Mouse (Mus musculus): Measurements from ENCODE around the gene Fgd3. TPM values are rescaled to one million over a fixed set of nuclear protein-coding genes. Genes with fewer than 3 reads are reported as not detected.

The Fgd3 gene
- total RNA-seq, 2 experiments from 2014 or later, result 0.93 to 1.3 TPM

- no peak for DNase-seq
- intact Hi-C loops (cut with DNase I; ENCODE audit: low total_unique reads), result no loop called here
These were observed 95.8 kb downstream of the Fgd3 start for GRCm38 (mm10) chr13:49224314-49224713.

GRCm38 (mm10) chr13:49220912-49221311 lies 99.2 kb downstream of the Fgd3 start:
- no peak for DNase-seq
- intact Hi-C loops (cut with DNase I; ENCODE audit: low total_unique reads), result no loop called here

GRCm38 (mm10) chr13:49219367-49219766 lies 100.7 kb downstream of the Fgd3 start:
- intact Hi-C loops (cut with DNase I; ENCODE audit: low total_unique reads), result no loop called here
- no peak for DNase-seq

- no peak for DNase-seq
- intact Hi-C loops (cut with DNase I; ENCODE audit: low total_unique reads), result no loop called here
These were observed 101.5 kb downstream of the Fgd3 start for GRCm38 (mm10) chr13:49218651-49219050.

- no peak for DNase-seq
These were observed 103.1 kb downstream of the Fgd3 start for GRCm38 (mm10) chr13:49216808-49217561.

GRCm38 (mm10) chr13:49216220-49216552 lies 103.9 kb downstream of the Fgd3 start:
- intact Hi-C loops (cut with DNase I; ENCODE audit: low total_unique reads), result no loop called here
- DNase-seq, result no peak

More at GRCm38 (mm10) chr13:49216808-49217561, 103.1 kb downstream of the Fgd3 start:
- intact Hi-C loops (cut with DNase I; ENCODE audit: low total_unique reads), result no loop called here

- DNase-seq, result peak; percentile 97
- intact Hi-C loops (cut with DNase I; ENCODE audit: low total_unique reads), result no loop called here
These were observed 104.4 kb downstream of the Fgd3 start, which contains the start of gene Card19 for GRCm38 (mm10) chr13:49215504-49216219. Gene Card19 (minus strand): TSS chr13:49216037.

- intact Hi-C loops (cut with DNase I; ENCODE audit: low total_unique reads), result no loop called here
- DNase-seq, result no peak
These were observed 105.0 kb downstream of the Fgd3 start for GRCm38 (mm10) chr13:49215128-49215503.

- no peak for DNase-seq
- intact Hi-C loops (cut with DNase I; ENCODE audit: low total_unique reads), result no loop called here
These were observed 105.7 kb downstream of the Fgd3 start for GRCm38 (mm10) chr13:49214454-49214853.

- intact Hi-C loops (cut with DNase I; ENCODE audit: low total_unique reads), result no loop called here
- peak; percentile 41 for DNase-seq
These were observed 106.6 kb downstream of the Fgd3 start for GRCm38 (mm10) chr13:49213531-49213932.

GRCm38 (mm10) chr13:49212711-49213500 lies 107.2 kb downstream of the Fgd3 start:
- intact Hi-C loops (cut with DNase I; ENCODE audit: low total_unique reads), result no loop called here

More at GRCm38 (mm10) chr13:49212711-49213500, 107.2 kb downstream of the Fgd3 start:
- no peak for DNase-seq

Other genes starting within 250 kb of the Fgd3 start
- 10 to 100 TPM; 41.7 to 45.1 TPM for gene Wnk2, start 172.3 kb downstream of the Fgd3 start, total RNA-seq (2021)
- gene Ninj1, start 132.8 kb downstream of the Fgd3 start, total RNA-seq (2021), result 10 to 100 TPM; 12.4 to 16.8 TPM
- gene Card19, start 104.3 kb downstream of the Fgd3 start, total RNA-seq (2021), result 10 to 100 TPM; 48.0 to 48.7 TPM
- under 1 TPM; 0.16 to 0.51 TPM for gene Susd3, start 71.6 kb downstream of the Fgd3 start, total RNA-seq (2021)
- gene Bicd2, start 21.3 kb upstream of the Fgd3 start, total RNA-seq (2021), result 10 to 100 TPM; 20.5 to 21.2 TPM
- gene Ippk, start 100.9 kb upstream of the Fgd3 start, total RNA-seq (2021), result 1 to 10 TPM; 5.1 to 6.6 TPM
- gene Tes3-ps, start 173.0 kb upstream of the Fgd3 start, total RNA-seq (2021), result 1 to 10 TPM; 1.7 to 2.1 TPM
- 10 to 100 TPM; 17.1 to 20.1 TPM for gene Ecm2, start 184.5 kb upstream of the Fgd3 start, total RNA-seq (2021)
- gene Aspn, start 224.1 kb upstream of the Fgd3 start, total RNA-seq (2021), result 10 to 100 TPM; 58.3 to 60.2 TPM

Measured in gastrocnemius, postnatal 14 days (tissue).